Mouse (Mus musculus) lung, embryonic 15.5 days (tissue): Measurements from ENCODE around the gene Mtss1l. TPM values are rescaled to one million over a fixed set of nuclear protein-coding genes. Genes with fewer than 3 reads are reported as not detected.
A peak's percentile ranks its signal among the peaks of the same experiment; 100 is the strongest.

Source experiments
- ATAC-seq: fragments of 200-750 bp; cut with Nextera tagmentation; 2 replicates; pipeline ENCODE4 v1.8.0; 2017; ENCODE audit warnings: moderate number of reproducible peaks, borderline replicate concordance; ENCODE audit not compliant: low FRiP score, low TSS enrichment; ENCODE audit errors: extremely low read depth
- H3K27ac ChIP-seq: fragments of 300-500 bp; sonication (generic); 2 replicates; pipeline ENCODE4 v1.5.1; 2015; ENCODE audit warnings: moderate library complexity, mild to moderate bottlenecking, inconsistent platforms
- H3K27me3 ChIP-seq: fragments of 300-500 bp; sonication (generic); 2 replicates; pipeline ENCODE4 v1.6.1; 2015; ENCODE audit warnings: inconsistent platforms
- H3K36me3 ChIP-seq: fragments of 300-500 bp; sonication (generic); 2 replicates; pipeline ENCODE4 v1.6.1; 2015; ENCODE audit warnings: inconsistent platforms
- H3K4me1 ChIP-seq: fragments of 300-500 bp; sonication (generic); 2 replicates; pipeline ENCODE4 v1.6.1; 2015; ENCODE audit warnings: inconsistent platforms
- H3K4me2 ChIP-seq: fragments of 300-500 bp; sonication (generic); 2 replicates; pipeline ENCODE4 v1.6.1; 2015; ENCODE audit warnings: inconsistent platforms, mild to moderate bottlenecking, moderate library complexity
- H3K4me3 ChIP-seq: fragments of 300-500 bp; sonication (generic); 2 replicates; pipeline ENCODE4 v1.5.1; 2015; ENCODE audit warnings: mild to moderate bottlenecking, inconsistent platforms
- H3K9ac ChIP-seq: fragments of 300-500 bp; sonication (generic); 2 replicates; pipeline ENCODE4 v1.6.1; 2015; ENCODE audit warnings: inconsistent platforms
- H3K9me3 ChIP-seq: fragments of 300-500 bp; sonication (generic); 2 replicates; pipeline ENCODE4 v1.6.1; 2016; ENCODE audit warnings: inconsistent platforms
- WGBS: fragments of 180-500 bp; shearing (Covaris S2); methylation state at CpG from one replicate; pipeline ENCODE4 v1.1.7; 2015; 5-methylcytosine and 5-hydroxymethylcytosine counted together
- polyA plus RNA-seq: library from polyadenylated mRNA; unstranded; fragments of >200 nt; fragmentation: Nextera tagmentation; extraction: Ambion mirVana; gene quantifications from 2 replicates; pipeline ENCODE4 v1.2.1, GENCODE M21; 2015

Mtss1l gene
- 23.0 and 27.9 TPM in 2 replicates for polyA plus RNA-seq

DNA sequence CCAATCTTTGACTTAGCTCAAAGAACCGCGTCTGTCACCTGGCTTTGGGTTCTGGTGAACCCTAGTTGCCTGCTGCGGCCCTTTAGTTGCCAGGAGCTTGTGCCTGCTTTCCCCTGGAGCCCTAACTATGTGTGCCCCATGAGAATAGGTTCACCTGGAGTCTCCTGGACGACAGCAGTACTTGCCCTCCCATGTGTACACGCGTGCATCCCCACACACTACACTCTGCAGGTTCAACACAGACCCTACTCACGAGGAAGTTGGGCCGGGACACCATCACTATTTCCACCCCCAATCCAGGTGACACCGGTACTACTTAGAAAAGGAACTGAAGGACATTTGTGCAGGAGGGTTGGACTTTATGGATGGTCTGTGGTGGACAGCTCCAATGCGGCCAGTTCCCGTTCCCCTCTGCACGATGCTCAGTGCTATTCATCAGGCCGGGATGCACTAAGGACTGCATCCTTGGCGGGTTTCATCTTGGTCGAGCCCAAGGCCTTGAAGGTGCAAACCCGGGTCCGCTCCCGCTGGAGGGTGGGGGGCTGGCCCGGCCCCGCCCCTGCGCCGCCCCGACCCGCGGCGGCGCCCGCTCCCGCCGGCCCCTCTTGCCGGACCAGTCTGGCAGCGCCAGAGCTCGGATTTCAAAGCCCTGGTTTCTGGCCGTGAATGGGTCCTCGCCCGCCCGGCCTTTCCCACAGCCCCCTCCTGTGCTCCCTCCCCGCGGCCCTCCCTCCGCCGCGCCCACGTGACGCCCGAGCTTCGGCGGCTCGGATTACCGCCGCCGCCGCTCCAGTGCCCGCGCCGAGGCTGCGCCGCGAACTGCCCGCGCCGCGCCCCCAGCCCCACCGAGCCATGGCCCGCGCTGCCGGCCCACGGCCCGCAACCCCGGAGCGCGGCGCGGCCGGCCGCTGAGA lies at the start of gene Mtss1l:
TSS of gene Mtss1l (plus strand) at position 792 of the 914 bp plus-strand sequence.
- peak within 1 kb of the TSS; percentile 87 for H3K4me2 ChIP-seq
- no peaks in the 10 kb centered on the region for H3K36me3 ChIP-seq
- peaks cover 88% of the 10 kb centered on the region for H3K4me1 ChIP-seq
- H3K4me3 ChIP-seq, result peak within 1 kb of the TSS; percentile 79
- H3K27me3 ChIP-seq, result no peaks in the 10 kb centered on the region
- peak; percentile 81 for ATAC-seq
- peak within 1 kb of the TSS; percentile 90 for H3K9ac ChIP-seq
- 5% methylated on average over 47 of the region's 75 CpGs for WGBS
- H3K27ac ChIP-seq, result peak within 1 kb of the TSS; percentile 97
- no peaks in the 10 kb centered on the region for H3K9me3 ChIP-seq

DNA sequence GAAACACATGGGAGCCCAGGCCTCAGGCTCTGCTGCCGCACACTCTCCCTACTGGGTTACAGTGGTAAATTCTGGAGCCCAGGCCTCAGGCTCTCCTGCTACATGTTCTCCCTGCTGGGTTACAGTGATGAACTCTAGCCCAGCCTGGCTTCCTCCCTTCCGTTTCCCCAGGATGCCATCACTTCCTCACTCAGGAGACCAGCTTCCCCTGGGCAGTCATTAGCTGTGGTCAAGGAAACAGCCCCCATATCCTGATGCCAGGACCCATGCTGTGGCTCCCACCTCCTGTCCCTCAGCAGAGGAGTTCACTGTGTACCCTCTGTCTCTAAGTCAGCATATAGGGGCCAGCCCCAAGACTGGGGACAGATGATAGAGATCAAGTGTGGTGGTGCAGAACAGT lies 49.1 kb upstream of the Mtss1l start:
- H3K4me3 ChIP-seq, result no peak overlapping the region
- H3K36me3 ChIP-seq, result peaks cover 7% of the 10 kb centered on the region; the same call in 1 of the 2 replicates
- 69% methylated on average over 2 of the region's 2 CpGs for WGBS
- no peaks in the 10 kb centered on the region for H3K27me3 ChIP-seq
- no peak overlapping the region for H3K9ac ChIP-seq
- no peak overlapping the region for H3K4me2 ChIP-seq
- H3K27ac ChIP-seq, result peak overlapping the region; percentile 78
- no peak for ATAC-seq
- no peaks in the 10 kb centered on the region for H3K9me3 ChIP-seq
- H3K4me1 ChIP-seq, result peaks cover 52% of the 10 kb centered on the region

DNA sequence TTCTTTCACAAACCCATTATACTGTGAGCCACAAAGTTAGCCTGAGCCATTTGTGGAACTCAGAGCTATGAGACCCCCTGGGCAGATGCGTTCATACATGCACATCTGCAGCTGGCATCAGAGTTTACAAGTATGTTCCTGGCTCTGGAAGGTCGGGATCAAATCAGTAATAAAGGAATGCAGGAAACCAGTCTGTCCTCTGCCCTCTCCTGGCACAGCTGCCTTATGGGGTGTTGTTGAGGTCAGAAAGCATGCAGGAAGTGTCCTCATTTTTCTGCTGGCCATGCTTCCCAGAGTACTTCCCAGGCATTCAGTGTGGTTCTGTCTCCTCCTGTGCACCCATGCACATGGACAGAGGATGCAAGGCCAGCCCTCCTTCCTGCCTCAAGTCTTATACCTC lies 48.1 kb upstream of the Mtss1l start:
- Histone ChIP-seq H3K36me3 (peaks cover 7% of the 10 kb centered on the region; the same call in 1 of the 2 replicates), H3K27ac (peak overlapping the region; percentile 78), H3K27me3 (no peaks in the 10 kb centered on the region), H3K4me2 (no peak overlapping the region), H3K4me3 (no peak overlapping the region), H3K9me3 (no peaks in the 10 kb centered on the region), H3K9ac (no peak overlapping the region), H3K4me1 (peaks cover 53% of the 10 kb centered on the region)
- WGBS, result 53% methylated on average over 2 of the region's 2 CpGs
- no peak for ATAC-seq

DNA sequence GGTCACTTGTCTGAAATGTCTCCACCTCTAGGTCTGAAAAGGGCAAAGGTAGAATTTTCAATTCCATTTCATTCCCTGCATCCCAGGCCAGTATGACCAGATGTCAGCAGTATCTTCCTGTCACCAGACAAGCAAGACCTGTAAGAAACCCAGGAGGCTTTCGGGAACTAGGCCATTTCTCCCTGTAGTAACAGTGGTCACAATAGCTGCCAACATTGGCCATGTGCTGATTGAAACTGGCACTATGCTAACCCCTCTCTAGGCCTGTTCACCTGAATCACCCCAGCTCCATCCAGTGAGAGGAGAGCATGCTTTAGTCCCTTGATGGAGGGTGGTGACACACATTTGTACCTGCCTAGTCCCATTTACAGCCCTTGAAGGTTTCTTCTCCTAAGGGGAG lies 46.7 kb upstream of the Mtss1l start:
- no peak overlapping the region for H3K27ac ChIP-seq
- H3K4me3 ChIP-seq, result no peak overlapping the region
- H3K9ac ChIP-seq, result no peak overlapping the region
- peaks cover 7% of the 10 kb centered on the region; the same call in 1 of the 2 replicates for H3K36me3 ChIP-seq
- no peaks in the 10 kb centered on the region for H3K27me3 ChIP-seq
- no peak overlapping the region for H3K4me2 ChIP-seq
- H3K9me3 ChIP-seq, result no peaks in the 10 kb centered on the region
- WGBS, result 86% methylated on average over 1 of the region's 1 CpGs
- H3K4me1 ChIP-seq, result peaks cover 51% of the 10 kb centered on the region
- ATAC-seq, result no peak

DNA sequence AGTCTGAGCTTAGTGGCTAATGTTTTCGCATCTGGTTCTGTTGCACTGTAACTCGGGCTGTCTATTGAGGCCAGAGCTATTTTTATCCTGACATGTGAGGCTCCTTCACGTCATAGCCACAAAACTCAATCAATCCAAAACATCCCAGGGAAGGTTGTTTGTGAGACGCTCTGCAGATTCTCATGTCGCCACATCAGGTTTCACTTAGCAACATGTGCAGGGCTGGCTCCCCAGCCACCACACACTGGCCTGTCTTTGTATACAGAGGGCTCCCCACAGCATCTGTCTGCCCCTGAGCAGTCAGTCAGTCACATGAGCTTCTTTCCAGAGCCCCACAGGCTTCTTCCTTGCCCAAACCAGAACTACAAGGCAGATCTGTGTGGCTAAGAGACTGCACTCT lies 44.6 kb upstream of the Mtss1l start:
- peak; percentile 87; the same call in 1 of the 2 replicates for ATAC-seq
- Histone ChIP-seq H3K4me2 (no peak overlapping the region), H3K4me3 (no peak overlapping the region), H3K36me3 (peaks cover 7% of the 10 kb centered on the region; the same call in 1 of the 2 replicates), H3K4me1 (peaks cover 33% of the 10 kb centered on the region), H3K9me3 (no peaks in the 10 kb centered on the region), H3K27ac (peak overlapping the region; percentile 83), H3K9ac (no peak overlapping the region), H3K27me3 (no peaks in the 10 kb centered on the region)
- 53% methylated on average over 5 of the region's 5 CpGs for WGBS

DNA sequence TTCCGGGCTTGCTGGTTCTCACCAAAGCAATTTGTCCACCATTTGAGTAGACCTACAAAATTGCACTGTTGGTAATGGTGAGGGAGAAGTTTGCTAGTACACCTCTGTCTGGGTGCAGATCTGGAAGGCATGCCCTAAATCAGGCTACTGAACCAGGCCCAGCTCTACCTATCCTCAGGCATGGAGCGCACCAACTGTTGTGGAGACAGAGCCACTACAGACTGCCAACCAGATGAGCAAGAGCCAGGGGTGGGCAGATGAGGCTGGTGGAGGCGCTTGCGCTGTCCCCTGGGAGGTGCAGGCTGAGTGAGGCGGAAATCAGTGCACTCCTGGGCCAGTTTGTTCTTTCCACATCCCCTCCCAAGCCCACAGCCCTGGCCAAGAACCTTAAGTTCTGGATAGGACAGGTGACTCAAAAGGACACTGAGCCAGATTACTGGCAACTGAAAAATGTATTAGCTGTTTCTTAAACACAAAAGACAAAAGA lies 44.1 kb upstream of the Mtss1l start:
- Histone ChIP-seq H3K27me3 (no peaks in the 10 kb centered on the region), H3K4me3 (no peak overlapping the region), H3K4me1 (peaks cover 33% of the 10 kb centered on the region), H3K36me3 (peaks cover 7% of the 10 kb centered on the region; the same call in 1 of the 2 replicates), H3K4me2 (no peak overlapping the region), H3K9ac (no peak overlapping the region), H3K27ac (peak overlapping the region; percentile 83), H3K9me3 (no peaks in the 10 kb centered on the region)
- 81% methylated on average over 5 of the region's 5 CpGs for WGBS
- no peak for ATAC-seq

DNA sequence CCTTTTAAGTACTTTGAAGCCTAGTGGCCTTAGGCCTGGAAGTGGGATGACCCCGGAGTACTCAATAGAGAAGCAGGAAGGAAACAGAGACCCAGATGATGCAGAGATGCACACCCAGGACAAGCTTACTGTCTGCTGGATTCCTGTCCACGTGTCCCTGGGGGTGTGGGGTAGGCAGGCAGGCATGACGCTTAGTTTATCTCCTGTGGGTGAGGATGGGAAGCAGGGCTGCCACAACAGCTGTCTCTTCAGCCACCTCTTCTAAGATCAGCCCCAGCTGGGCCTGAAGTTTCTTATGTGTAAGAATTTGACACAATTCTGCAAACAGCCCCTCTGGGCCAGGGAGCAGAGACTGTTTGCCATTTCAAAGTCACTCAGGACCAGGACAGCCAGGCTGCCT lies 42.3 kb upstream of the Mtss1l start:
- Histone ChIP-seq H3K4me1 (peaks cover 20% of the 10 kb centered on the region), H3K27ac (no peak overlapping the region), H3K9ac (no peak overlapping the region), H3K27me3 (no peaks in the 10 kb centered on the region), H3K36me3 (peaks cover 7% of the 10 kb centered on the region; the same call in 1 of the 2 replicates), H3K4me2 (no peak overlapping the region), H3K4me3 (no peak overlapping the region), H3K9me3 (no peaks in the 10 kb centered on the region)
- no peak for ATAC-seq
- 54% methylated on average over 3 of the region's 3 CpGs for whole genome bisulfite sequencing

DNA sequence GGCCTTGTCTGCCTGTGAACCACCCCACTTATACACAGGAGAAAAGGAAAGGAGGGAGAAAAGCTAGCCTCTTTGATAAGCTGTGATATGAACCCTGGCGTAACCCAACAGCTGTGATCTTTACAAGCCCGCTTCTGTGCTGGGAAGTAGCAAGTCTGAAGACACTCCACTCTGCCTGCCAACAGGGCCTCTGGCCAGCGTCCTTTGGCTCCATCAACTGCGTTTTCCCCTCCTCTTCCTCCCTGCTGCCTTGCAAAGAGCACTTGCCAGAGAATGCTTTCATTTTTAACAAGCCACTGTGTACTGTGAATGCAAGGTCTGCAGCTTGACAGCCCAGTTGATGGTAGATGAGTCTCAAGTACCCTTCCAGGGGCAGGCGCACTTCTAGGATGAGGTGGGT lies 33.5 kb upstream of the Mtss1l start:
- Histone ChIP-seq H3K4me2 (no peak overlapping the region), H3K4me1 (peaks cover 28% of the 10 kb centered on the region), H3K9me3 (no peaks in the 10 kb centered on the region), H3K4me3 (no peak overlapping the region), H3K9ac (no peak overlapping the region), H3K36me3 (peaks cover 3% of the 10 kb centered on the region; the same call in 1 of the 2 replicates), H3K27ac (peak overlapping the region; percentile 82), H3K27me3 (no peaks in the 10 kb centered on the region)
- ATAC-seq, result peak; percentile 90
- WGBS, result 49% methylated on average over 5 of the region's 5 CpGs

DNA sequence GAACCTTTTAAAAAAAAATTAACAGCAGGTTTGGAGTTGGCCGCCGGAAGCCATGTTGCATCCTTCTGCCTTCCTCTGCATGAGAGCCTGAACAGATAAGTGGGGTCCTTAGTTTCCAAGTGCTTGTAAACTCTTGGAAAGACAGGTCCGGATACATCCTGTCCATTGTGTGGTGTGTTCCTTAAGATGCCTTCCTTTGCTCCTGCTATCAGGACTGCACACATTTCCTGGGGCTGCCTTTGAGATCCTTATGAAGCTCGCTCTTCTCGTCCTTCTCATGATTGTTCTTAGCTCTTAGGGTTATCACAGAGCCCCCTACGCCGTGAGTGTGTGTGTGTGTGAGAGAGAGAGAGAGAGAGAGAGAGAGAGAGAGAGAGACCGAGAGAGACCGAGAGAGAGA lies 31.3 kb upstream of the Mtss1l start:
- Histone ChIP-seq H3K4me3 (no peak overlapping the region), H3K9ac (no peak overlapping the region), H3K4me1 (peaks cover 37% of the 10 kb centered on the region), H3K4me2 (no peak overlapping the region), H3K27ac (peak overlapping the region; percentile 79), H3K27me3 (no peaks in the 10 kb centered on the region), H3K36me3 (0 out of 2 replicates have a peak, but pooled peaks cover 3% of the 10 kb centered on the region), H3K9me3 (no peaks in the 10 kb centered on the region)
- no peak for ATAC-seq
- WGBS, result 68% methylated on average over 8 of the region's 9 CpGs

DNA sequence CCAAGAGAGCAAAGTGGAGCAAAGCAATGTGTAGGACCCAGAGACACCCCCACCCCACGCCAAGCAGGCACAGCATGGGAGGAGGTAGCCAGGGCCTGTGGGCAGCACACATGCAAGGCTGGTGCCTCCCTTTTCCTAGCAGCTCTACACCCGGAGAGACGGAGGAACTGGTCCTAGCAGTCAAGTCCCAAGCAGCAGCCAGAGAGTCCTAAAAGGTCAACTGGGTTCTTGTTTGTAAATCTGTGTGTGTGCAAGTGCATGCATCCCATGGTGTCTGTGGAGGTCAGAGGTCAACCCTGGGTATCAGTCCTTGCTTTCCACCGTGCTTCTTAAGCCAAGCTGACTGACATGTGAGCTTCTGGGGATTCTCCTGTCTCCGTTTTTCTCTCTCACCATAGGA lies 27.1 kb upstream of the Mtss1l start:
- 66% methylated on average over 5 of the region's 5 CpGs for WGBS

DNA sequence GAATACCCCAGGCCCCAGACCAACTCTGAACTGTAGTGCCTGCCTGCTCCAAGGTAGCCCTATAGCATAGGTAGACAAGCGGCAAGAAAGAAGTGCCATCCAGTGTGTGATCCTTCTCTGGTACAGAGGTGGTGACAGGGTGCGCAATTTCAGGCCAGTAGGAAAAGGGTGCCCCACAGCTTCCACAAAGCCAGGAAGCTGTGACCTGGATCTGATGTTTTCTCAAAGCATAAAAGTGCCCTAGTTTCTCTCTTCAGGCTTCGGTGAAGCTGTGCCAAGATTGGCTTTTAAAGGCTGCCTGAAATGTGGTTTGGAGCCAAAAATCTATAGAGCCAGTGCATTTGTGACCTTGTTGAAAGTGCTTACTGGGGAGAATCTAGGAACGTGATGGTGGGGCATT lies 26.4 kb upstream of the Mtss1l start:
- Histone ChIP-seq H3K4me3 (no peak overlapping the region), H3K4me2 (no peak overlapping the region), H3K27me3 (no peaks in the 10 kb centered on the region), H3K9me3 (no peaks in the 10 kb centered on the region), H3K9ac (no peak overlapping the region), H3K4me1 (peaks cover 29% of the 10 kb centered on the region), H3K36me3 (no peaks in the 10 kb centered on the region), H3K27ac (peak overlapping the region; percentile 5; the same call in 1 of the 2 replicates)
- no peak for ATAC-seq
- WGBS, result 56% methylated on average over 4 of the region's 4 CpGs

More for the DNA sequence above, 27.1 kb upstream of the Mtss1l start:
- peaks cover 33% of the 10 kb centered on the region for H3K4me1 ChIP-seq
- H3K9ac ChIP-seq, result no peak overlapping the region
- H3K27me3 ChIP-seq, result no peaks in the 10 kb centered on the region
- H3K36me3 ChIP-seq, result no peaks in the 10 kb centered on the region
- no peak overlapping the region for H3K4me3 ChIP-seq
- no peaks in the 10 kb centered on the region for H3K9me3 ChIP-seq
- no peak overlapping the region for H3K4me2 ChIP-seq
- ATAC-seq, result no peak
- H3K27ac ChIP-seq, result no peak overlapping the region

DNA sequence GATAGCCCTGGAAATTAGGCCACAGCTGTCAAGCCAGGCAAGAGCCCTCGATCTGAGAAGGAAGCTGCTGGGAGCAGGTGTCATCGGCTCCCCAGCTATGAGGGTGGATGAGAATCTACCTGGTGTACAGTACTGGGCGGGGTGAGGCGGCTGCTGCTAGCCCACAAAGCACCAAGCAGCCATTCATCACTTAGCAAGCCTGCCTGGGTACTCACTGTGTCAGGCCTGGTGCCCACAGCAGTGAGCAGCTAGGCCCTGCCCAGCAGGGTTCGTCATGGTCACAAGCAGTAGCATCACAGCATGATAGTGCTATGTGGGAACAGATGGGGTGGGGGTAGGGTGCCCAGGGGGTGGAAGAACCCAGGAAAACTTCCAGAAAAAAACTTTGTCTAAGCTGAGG lies 25.8 kb upstream of the Mtss1l start:
- Histone ChIP-seq H3K9me3 (no peaks in the 10 kb centered on the region), H3K27ac (peak overlapping the region; percentile 72), H3K4me2 (0 out of 2 replicates have a peak overlapping the region, but pooled peaks have one; percentile 21), H3K9ac (no peak overlapping the region), H3K27me3 (no peaks in the 10 kb centered on the region), H3K36me3 (no peaks in the 10 kb centered on the region), H3K4me1 (peaks cover 29% of the 10 kb centered on the region), H3K4me3 (no peak overlapping the region)
- no peak for ATAC-seq
- 86% methylated on average over 5 of the region's 5 CpGs for WGBS
